Mouse (Mus musculus) retina, adult 2 months (tissue): ENCODE measurements around the gene Tmem168.

Source experiments
- DNase-seq: peaks from one replicate; pipeline ENCODE4 v3.0.0-alpha.2; 2012; ENCODE audit warnings: low read depth, low spot score

Gene Tmem168

GRCm38 (mm10) chr6:13586154-13586553, 21.7 kb downstream of the Tmem168 start:
- DNase-seq: no peak

- DNase-seq: no peak
These were observed 23.1 kb downstream of the Tmem168 start for GRCm38 (mm10) chr6:13584788-13585187.

GRCm38 (mm10) chr6:13582075-13582474, 25.8 kb downstream of the Tmem168 start:
- no peak for DNase-seq

GRCm38 (mm10) chr6:13565734-13566133, 42.2 kb downstream of the Tmem168 start:
- no peak for DNase-seq

GRCm38 (mm10) chr6:13555266-13555665, 52.6 kb downstream of the Tmem168 start:
- no peak for DNase-seq

- DNase-seq: no peak
These were observed 66.1 kb downstream of the Tmem168 start for GRCm38 (mm10) chr6:13541761-13542160.

GRCm38 (mm10) chr6:13537275-13537964, 70.5 kb downstream of the Tmem168 start:
- DNase-seq: no peak
